Mouse (Mus musculus) E14TG2a.4 (cell line): ENCODE measurements around the gene Nkain2.

Experiments
- H3K27me3 ChIP-seq: 2 replicates; pipeline ENCODE4 v1.6.1; 2014; ENCODE audit warnings: low read length, control low read depth; ENCODE audit not compliant: insufficient read depth
- H3K36me3 ChIP-seq: 2 replicates; pipeline ENCODE4 v1.6.1; 2014; ENCODE audit warnings: low read length, control low read depth; ENCODE audit not compliant: insufficient read depth
- H3K4me1 ChIP-seq: replicated peaks from 2 replicates; pipeline ENCODE4 v1.6.1; 2014; ENCODE audit warnings: low read depth, low read length, control low read depth
- H3K4me3 ChIP-seq: replicated peaks from 2 replicates; pipeline ENCODE4 v1.5.1; 2014; ENCODE audit warnings: mild to moderate bottlenecking, low read length
- H3K9me3 ChIP-seq: 2 replicates; pipeline ENCODE4 v1.6.1; 2014; ENCODE audit warnings: low read length, control low read depth
- CTCF ChIP-seq: conservative IDR thresholded peaks from 2 replicates; pipeline ENCODE4 v1.5.1; 2014; ENCODE audit warnings: low read length
- NANOG ChIP-seq: IDR thresholded peaks from 2 replicates; pipeline ENCODE4 v1.6.1; 2014; ENCODE audit warnings: borderline replicate concordance, low read length, mixed read lengths
- POU5F1 ChIP-seq: IDR thresholded peaks from 2 replicates; pipeline ENCODE4 v1.6.1; 2014; ENCODE audit warnings: low read length, borderline replicate concordance

The Nkain2 gene

DNA sequence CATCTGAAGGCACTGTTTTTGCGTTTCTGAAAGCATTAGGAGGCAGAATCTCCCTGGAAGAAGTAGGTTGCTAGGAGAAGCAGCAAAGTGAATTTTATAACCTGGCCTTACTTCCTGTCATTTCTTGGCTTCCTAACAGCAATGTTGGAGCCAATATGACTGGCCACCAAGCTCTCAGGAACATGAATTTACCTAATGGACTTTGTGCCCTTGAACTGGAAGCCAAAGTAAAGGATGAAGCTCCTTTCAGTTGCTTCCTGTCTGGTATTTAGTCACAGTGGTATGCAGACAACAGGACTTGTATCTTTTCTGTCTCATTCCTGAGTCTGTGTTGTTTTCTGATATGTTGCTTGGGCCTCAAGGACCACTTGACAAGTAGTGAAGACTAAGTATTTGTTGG, 1063.2 kb downstream of the Nkain2 start:
- H3K4me3 ChIP-seq: no peak overlapping the region
- no peaks in the 10 kb centered on the region for H3K27me3 ChIP-seq
- no peaks in the 10 kb centered on the region for H3K4me1 ChIP-seq
- peaks cover 13% of the 10 kb centered on the region for H3K9me3 ChIP-seq
- H3K36me3 ChIP-seq: no peaks in the 10 kb centered on the region
- TF ChIP-seq POU5F1 (no peak), NANOG (no peak), CTCF (no peak)

DNA sequence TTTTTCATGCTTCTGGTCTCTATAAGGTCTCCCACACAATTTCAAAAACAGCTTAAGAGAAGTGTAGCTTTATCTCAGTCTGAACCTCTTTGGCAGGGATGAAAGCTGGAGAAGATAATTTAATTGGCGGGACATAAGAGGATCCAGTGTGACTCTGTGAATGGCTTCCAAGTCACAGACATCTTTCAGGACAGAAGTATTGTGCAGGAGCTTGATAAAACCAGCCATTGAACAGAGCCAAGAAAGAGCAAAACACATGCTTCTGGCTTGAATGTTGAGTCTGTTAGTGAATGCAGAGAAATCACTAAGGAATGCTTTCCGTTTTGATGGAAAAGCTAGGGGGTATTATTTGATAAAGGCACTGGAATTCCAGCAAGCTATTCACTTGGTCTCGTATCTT, 1077.7 kb downstream of the Nkain2 start:
- H3K27me3 ChIP-seq: no peaks in the 10 kb centered on the region
- no peak overlapping the region for H3K4me3 ChIP-seq
- H3K4me1 ChIP-seq: no peaks in the 10 kb centered on the region
- no peak for TF ChIP-seq CTCF
- no peak for TF ChIP-seq NANOG
- TF ChIP-seq POU5F1: no peak
- H3K9me3 ChIP-seq: peaks cover 6% of the 10 kb centered on the region
- no peaks in the 10 kb centered on the region for H3K36me3 ChIP-seq

DNA sequence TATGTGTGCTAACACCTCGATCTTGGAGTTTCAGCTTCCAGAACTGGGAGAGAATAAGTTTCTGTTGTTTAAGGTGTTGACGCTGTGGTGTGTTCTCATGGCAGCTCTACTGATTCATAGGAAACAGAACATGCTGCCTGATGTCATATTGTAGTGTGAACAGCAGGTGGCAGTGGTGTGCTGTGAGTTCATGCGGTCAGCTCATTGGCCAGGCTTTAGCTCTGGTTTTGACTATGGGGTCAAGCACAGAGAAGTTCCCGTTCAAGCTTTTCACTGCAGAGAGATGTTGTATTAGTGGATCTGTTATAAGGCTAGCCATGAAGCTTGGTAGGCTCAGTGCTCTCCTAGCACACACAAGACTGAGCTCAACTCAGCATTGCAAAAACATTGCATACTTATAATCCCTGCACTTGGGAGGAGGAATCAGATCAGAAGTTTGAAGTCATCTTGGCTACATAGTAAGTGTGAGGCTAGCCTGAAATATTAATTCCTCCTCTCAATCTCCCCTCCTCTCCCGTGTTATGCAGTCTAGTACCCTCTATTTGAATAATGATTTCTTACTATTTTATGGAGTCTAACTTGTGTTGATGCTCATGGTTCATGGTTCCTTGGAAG, 1147.7 kb downstream of the Nkain2 start:
- peak; percentile 82 for TF ChIP-seq CTCF
- no peak for TF ChIP-seq POU5F1
- no peaks in the 10 kb centered on the region for H3K4me1 ChIP-seq

DNA sequence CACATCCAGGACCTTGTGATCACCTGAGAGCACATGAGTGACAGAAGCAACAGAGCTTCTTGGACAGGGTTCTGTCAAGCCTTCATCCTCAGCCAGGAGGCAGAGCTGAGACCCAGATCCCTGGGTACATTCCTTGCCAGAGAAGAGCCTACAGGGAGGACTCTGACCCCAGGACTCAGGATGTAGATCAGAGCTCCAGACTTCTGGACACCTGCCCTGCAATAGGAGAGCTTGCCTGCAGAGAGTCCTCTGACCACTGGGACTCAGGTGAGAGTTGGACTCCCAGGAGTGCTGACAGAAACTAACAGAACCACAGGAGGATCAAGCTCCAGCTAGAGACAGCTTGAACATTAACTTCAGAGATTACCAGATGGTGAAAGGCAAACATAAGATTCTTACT, 1162.2 kb downstream of the Nkain2 start:
- no peak for TF ChIP-seq NANOG
- TF ChIP-seq CTCF: no peak
- no peak for TF ChIP-seq POU5F1
- H3K27me3 ChIP-seq: no peaks in the 10 kb centered on the region
- no peaks in the 10 kb centered on the region for H3K36me3 ChIP-seq
- no peaks in the 10 kb centered on the region for H3K4me1 ChIP-seq
- H3K9me3 ChIP-seq: peaks cover 14% of the 10 kb centered on the region
- H3K4me3 ChIP-seq: no peak overlapping the region

More for the DNA sequence above, 1147.7 kb downstream of the Nkain2 start:
- no peaks in the 10 kb centered on the region for H3K36me3 ChIP-seq
- no peaks in the 10 kb centered on the region for H3K27me3 ChIP-seq
- no peak overlapping the region for H3K4me3 ChIP-seq
- no peaks in the 10 kb centered on the region for H3K9me3 ChIP-seq

DNA sequence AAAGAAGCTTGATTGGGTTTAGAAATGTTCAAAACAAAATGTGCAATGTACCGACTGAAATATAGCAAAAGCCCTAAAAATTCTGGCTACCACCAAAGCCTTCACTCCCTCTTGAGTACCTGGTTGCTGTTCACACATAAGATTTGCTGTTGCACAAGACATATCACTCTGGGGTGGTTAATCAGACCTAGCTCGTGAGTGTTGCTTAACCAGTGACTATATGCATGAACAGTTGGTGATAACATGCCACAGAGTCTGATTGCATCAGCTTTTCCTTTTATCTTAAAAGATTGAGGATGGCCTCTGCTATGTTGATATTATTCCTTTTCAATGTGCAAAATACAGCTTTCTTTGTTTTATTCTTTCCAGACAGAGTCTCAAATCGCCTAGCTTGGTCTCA, 1243.0 kb downstream of the Nkain2 start:
- Histone ChIP-seq H3K9me3 (no peaks in the 10 kb centered on the region), H3K36me3 (no peaks in the 10 kb centered on the region), H3K27me3 (no peaks in the 10 kb centered on the region), H3K4me1 (peaks cover 17% of the 10 kb centered on the region), H3K4me3 (no peak overlapping the region)
- TF ChIP-seq NANOG (no peak), CTCF (no peak), POU5F1 (no peak)

DNA sequence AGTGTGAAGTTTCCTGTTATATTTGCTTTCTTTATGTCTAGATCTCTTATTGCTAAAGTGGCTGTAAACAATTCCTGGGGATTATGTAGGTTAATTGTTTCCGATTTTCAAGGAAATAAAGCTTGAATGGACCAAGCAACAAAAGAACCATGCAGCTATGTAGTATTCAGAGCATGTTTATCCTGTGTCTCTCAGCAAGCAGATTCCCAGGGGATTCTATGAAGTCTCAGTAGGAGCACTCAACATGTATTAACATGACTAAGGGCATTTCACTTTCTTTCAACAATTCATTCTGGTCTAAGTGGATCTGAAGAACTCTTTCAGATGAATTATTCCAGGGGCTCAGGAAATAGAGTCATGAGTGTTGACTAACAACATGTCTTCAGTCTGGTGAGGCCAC, 1244.2 kb downstream of the Nkain2 start:
- no peaks in the 10 kb centered on the region for H3K9me3 ChIP-seq
- peak; percentile 74 for TF ChIP-seq NANOG
- no peak for TF ChIP-seq POU5F1
- no peak for TF ChIP-seq CTCF
- no peaks in the 10 kb centered on the region for H3K36me3 ChIP-seq
- no peak overlapping the region for H3K4me3 ChIP-seq
- H3K4me1 ChIP-seq: peaks cover 11% of the 10 kb centered on the region
- no peaks in the 10 kb centered on the region for H3K27me3 ChIP-seq
